Mouse (Mus musculus): ENCODE data around the gene Gm45337.

GRCm38 (mm10) chr7:142178685-142179084 is 34.3 kb upstream of the Gm45337 start:
- TF ChIP-seq CTCF (conservative IDR thresholded peaks at IDR 0.05; ENCODE audit: insufficient read depth, insufficient read length, low read depth, low read length) (no peak), POLR2A (IDR thresholded peaks at IDR 0.05; ENCODE audit: low read depth, low read length) (no peak)
